In the genomic region with DNA sequence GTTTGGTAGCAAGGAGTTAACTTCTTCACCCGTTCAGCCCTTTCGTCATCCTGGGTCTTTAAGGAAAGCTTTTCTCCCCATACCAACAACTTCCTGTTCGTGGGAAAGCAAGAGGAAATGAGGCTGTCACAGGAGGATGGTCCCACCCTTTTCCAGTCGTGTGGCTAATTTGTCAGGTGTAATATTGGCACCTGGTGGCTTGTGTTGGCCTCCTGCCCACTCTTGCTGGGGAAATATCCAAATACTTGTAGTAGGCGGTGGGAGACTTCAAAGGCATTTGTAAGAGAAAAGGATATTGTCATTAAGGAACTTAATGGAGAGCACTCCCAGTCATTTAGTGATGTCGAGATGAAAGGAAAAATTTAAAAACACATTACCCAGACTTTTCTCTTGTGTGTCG, we compare ENCODE assay signal across 19 mouse cellular contexts. TPM values are rescaled to one million over a fixed set of nuclear protein-coding genes. Genes with fewer than 3 reads are reported as not detected.
DNase-seq lines count a peak whose midpoint lies in the region; ATAC-seq and TF ChIP-seq lines count a peak whose summit lies in the region.
"Had no signal": no experiment of that assay in that cellular context is flagged by ENCODE, and none has a peak within 500 bp of the region (broad histone marks: within the 10 kb centered on the region; RNA-seq: fewer than 3 reads in every experiment).

No protein-coding gene starts in this region.

- H3K4me1 ChIP-seq in lung, embryonic 14.5 days (ENCODE audit: insufficient read depth) = no peaks in the 10 kb centered on the region
- H3K4me1 ChIP-seq: embryonic facial prominence, embryonic 13.5 days; heart, embryonic 13.5 days; hindbrain, embryonic 12.5 days; midbrain, embryonic 13.5 days had no signal

- peak; percentile 33 for DNase-seq in heart, adult 11 months
- DNase-seq in heart, adult 18-20 months = no peak
- peak; percentile 58 for DNase-seq in lung, embryonic 14.5 days
- DNase-seq in lung, postnatal 25 days (ENCODE audit: low spot score) = no peak
- peak; percentile 2 for DNase-seq in gonadal fat pad, adult 2 months (ENCODE audit: low read depth)
- DNase-seq in lung, postnatal 14 days = peak; percentile 6
- DNase-seq in spleen, postnatal 4 days (ENCODE audit: low spot score in 2 of 2) = no peak
- DNase-seq: adrenal gland, postnatal 36 days; heart, postnatal 14 days; retina, postnatal 1 day; right cerebral cortex, postnatal 25 days; spleen, adult 18-20 months had no signal

- H3K36me3 ChIP-seq in lung, embryonic 14.5 days (ENCODE audit: insufficient read depth) = no peaks in the 10 kb centered on the region
- H3K36me3 ChIP-seq: embryonic facial prominence, embryonic 13.5 days; hindbrain, embryonic 12.5 days; midbrain, embryonic 13.5 days had no signal

- 35% methylated on average over 7 of the region's 7 CpGs for WGBS in lung, embryonic 14.5 days

- H3K9me3 ChIP-seq in lung, embryonic 14.5 days (ENCODE audit: low read depth, low read length) = no peaks in the 10 kb centered on the region
- H3K9me3 ChIP-seq: embryonic facial prominence, embryonic 13.5 days; hindbrain, embryonic 12.5 days had no signal

- H3K9ac ChIP-seq in lung, embryonic 14.5 days = no peak overlapping the region
- H3K9ac ChIP-seq: embryonic facial prominence, embryonic 13.5 days; heart, embryonic 13.5 days; hindbrain, embryonic 12.5 days; midbrain, embryonic 13.5 days had no signal

- TF ChIP-seq CTCF in lung, embryonic 14.5 days (IDR thresholded peaks at IDR 0.05; ENCODE audit: low read depth) = no peak

- no peak overlapping the region for H3K27ac ChIP-seq in lung, embryonic 14.5 days (ENCODE audit: low read depth)
- H3K27ac ChIP-seq: embryonic facial prominence, embryonic 13.5 days; heart, embryonic 13.5 days; hindbrain, embryonic 12.5 days; midbrain, embryonic 13.5 days had no signal

- no peaks in the 10 kb centered on the region; the same call in 1 of the 2 replicates for H3K27me3 ChIP-seq in lung, embryonic 14.5 days (ENCODE audit: insufficient read depth, low read length)
- H3K27me3 ChIP-seq: embryonic facial prominence, embryonic 13.5 days; heart, embryonic 13.5 days; hindbrain, embryonic 12.5 days; midbrain, embryonic 13.5 days had no signal

- no peak overlapping the region for H3K4me2 ChIP-seq in lung, embryonic 14.5 days
- H3K4me2 ChIP-seq: embryonic facial prominence, embryonic 13.5 days; heart, embryonic 13.5 days; hindbrain, embryonic 12.5 days; midbrain, embryonic 13.5 days had no signal

- ATAC-seq in lung, embryonic 14.5 days (ENCODE audit: insufficient read depth) = no peak
- ATAC-seq: forebrain, embryonic 14.5 days; midbrain, embryonic 13.5 days had no signal

- no peak overlapping the region for H3K4me3 ChIP-seq in lung, embryonic 14.5 days (ENCODE audit: low read depth, low read length)
- H3K4me3 ChIP-seq: embryonic facial prominence, embryonic 13.5 days; heart, embryonic 13.5 days; hindbrain, embryonic 12.5 days; midbrain, embryonic 13.5 days had no signal

RNA-seq across cellular contexts. Expression of gene Prox1, which starts 44.1 kb away (rescaled TPM):
- 10 to 100 TPM; 36.6 to 44.4 TPM for total RNA-seq in heart, adult 18-20 months (2021)
- 2.0 and 2.4 TPM in 2 replicates for polyA plus RNA-seq in lung, embryonic 14.5 days (2014; fragmentation: Nextera tagmentation; extraction: Ambion mirVana)
- 0.66 and 0.86 TPM in 2 replicates for polyA plus RNA-seq in gonadal fat pad, adult 2 months (2012; rRNA removed)
- total RNA-seq: granulocyte monocyte progenitor cell, adult 5-6 weeks; megakaryocyte, adult 5-6 weeks had no signal

Comparison
In these comparisons a context has a peak if more than half of its experiments do, and no peak if none do; other contexts are left out.
1. DNase-seq: peak in heart, adult 11 months (single experiment), lung, embryonic 14.5 days (single experiment), gonadal fat pad, adult 2 months (single experiment) and lung, postnatal 14 days (single experiment); none in heart, adult 18-20 months (0 of 2), lung, postnatal 25 days (single experiment) and spleen, postnatal 4 days (0 of 2).